Mouse (Mus musculus) erythroblast, adult 5-6 weeks (primary cell): ENCODE results near the gene Fgfr2. TPM values are rescaled to one million over a fixed set of nuclear protein-coding genes. Genes with fewer than 3 reads are reported as not detected.

Experiments used
- ATAC-seq: replicated peaks from 2 replicates; pipeline ENCODE4 v1.8.0; 2016; ENCODE audit warnings: moderate number of reproducible peaks, mild to moderate bottlenecking, moderate TSS enrichment, inconsistent platforms; ENCODE audit not compliant: poor library complexity, low FRiP score, severe bottlenecking
- total RNA-seq, 2 experiments: library from RNA; stranded (forward) in 1 of 2; stranded (reverse) in 1 of 2; fragments of 150-400 nt in 1 of 2; fragments of 200-764, 138-1000 nt in 1 of 2; gene quantifications; 2 replicates each; pipeline versions ENCODE4 v1.2.3 to v1.2.4; 2015 to 2017; ENCODE audit warnings: low replicate concordance in 2 of 2

Fgfr2 gene
- total RNA-seq, 2 experiments from 2014 or later = 4.8 TPM; not detected in 1

DNA sequence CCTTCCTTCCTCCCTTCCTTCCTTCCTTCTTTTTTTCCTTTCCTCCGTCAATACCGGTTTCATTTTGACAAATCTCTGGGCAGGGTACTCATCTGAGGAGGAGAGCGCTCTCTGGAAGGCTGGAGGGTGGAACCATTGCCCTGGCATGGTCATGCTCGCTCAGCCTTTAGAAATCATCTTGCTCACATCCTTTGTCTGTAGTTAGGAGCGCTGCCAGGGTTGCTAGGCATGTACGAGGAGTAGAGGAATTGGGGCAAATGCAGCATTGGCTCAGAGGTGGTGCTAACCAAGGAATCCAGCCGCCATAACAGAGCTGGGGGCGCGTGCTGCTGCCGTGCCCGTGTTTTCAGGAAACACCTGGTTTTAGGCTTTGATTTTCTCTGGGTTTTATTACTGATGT, 491.8 kb downstream of the Fgfr2 start:
- ATAC-seq = no peak

DNA sequence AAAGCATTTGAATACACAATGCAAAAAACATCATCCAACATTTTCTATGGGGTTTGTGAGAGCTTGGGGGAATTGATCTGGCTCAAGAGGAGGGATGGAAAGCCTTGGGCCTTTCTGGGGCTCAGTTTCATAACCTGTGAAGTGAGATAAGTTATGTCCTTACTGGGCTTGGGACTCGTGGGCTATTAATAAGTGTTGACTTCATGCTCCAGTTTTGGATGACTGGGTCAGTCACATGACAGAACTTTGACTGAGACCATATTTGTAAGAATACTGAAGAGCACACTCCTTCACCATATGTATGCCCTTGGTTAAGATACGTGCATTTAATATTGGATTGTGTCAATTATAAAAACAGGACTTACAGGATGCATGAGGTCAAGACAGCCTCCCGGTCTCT, 495.7 kb downstream of the Fgfr2 start:
- ATAC-seq = no peak

DNA sequence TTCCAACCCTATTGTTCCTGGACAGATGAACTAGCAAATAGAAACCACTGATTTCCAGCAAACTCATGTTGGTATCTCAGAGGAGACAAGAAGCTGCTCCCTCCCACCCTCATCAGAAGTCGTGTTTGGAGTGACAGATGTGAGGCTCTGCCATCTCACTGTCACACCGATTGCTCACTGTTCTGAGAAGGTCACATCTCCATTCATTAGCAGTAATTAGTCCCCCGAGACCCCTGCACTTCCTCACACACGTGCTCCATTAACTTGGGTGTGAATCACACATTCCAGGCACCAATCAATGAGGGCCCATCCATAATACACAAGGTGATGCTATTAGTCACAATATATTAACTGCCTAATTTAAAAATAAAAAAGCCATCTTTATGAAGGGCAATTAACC, 497.0 kb downstream of the Fgfr2 start:
- ATAC-seq = no peak

DNA sequence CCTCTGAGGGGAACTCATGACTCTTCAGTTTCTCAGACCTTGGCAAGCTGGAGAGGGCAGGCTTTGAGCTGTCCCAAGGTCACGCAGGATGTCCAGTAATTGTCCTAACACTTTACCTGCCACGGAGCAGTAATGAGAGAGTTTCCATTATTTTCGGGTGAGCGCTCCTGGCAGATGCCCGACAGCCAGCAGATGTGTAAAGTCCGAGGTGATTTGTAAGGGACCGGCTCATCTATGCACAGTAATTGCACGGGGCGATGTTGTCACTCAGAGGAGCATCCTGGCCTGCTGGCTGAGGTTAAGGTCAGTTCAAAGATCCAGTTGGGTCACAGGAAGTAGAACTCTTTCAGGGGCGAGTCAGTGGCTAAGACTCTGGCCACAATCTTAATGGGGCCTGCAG, 499.0 kb downstream of the Fgfr2 start:
- ATAC-seq = no peak

DNA sequence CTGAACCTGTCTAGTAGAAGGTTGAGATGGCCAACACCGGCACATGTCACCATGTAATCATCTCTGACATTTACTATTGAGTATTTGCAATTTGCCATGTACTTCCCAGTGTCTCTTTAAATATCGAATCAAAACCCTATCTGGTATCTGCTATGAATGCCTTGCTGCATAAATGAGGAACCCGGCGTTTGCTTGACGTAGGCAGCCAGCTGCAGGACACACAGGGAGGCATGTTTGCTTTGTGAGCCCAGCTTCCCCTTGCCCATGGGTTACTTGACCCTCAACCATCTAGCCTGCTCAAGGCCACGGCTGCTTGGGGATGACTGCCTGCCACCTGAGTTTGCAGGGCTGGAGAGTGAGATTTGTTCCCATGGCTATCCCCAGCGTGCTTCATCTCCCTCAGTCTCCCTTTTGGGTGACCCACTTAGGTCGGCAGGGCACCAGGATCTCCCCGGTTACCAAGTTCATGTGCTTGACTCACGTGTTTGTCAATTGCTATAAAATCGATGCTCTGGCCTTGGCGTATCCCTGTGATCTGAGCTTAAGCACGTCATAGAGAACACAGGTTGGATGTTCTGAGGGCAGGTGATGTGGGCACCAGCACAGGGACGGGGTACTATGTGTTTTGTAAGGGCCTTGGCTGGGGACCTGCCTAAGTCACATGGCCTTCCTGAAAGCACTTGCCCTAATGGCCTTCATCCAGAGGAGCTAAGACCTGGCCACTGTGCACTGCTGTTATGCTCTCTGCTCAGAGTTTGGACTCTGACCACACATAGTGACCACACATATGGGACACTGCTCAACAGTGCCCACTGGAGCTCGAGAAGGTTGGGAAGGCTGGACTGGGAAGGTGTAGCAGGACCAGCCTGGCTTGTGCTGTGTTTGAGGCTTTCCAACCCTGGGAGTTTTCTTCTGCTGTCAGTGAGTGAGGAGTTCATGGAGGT, 502.9 kb downstream of the Fgfr2 start:
- no peak for ATAC-seq

DNA sequence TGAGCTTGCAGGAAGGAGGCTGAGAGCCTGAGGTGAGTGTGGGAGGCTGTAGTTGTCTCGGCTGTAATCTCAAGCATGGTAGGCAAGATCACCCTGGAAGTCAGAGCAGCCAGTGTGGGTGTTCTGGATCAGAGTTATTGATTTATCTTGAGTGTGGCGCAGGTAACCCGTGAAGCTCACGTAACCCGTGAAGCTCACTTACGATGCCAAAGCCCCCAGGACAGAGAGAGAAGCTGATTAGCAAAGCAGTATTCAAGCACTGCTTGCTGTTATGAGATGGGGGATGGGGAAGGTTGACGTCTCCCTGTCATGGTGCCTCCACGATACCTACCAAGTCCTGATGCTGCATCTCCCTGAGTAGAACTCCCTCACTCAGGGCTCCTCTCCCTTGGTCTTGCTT, 503.6 kb downstream of the Fgfr2 start:
- no peak for ATAC-seq

DNA sequence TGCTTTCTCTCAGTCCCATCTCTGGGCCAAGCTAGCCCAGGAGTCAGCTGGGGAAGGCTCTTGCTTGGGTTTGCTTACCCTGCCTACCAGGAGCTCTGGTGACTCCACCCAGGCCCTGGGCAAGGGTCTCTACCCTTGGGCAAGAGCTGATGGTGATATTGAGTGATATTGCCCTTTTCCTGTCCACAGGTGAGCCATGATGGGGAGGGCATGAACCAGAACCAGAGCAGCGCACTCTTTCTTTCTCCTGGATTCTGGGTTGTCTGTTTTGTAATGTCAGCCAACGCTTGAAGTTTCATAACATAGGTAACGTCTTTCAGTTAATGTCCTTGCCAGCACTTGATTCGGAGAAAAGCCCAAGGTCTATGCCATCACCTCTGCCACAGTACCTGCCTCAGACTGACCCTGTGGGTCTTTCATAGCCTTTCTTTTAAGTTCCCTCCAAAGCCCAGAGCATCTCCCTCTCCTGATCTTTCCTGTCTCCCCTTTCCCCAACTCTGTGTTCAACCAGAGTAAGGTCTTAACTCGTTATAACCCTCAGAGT, 506.1 kb downstream of the Fgfr2 start:
- ATAC-seq = no peak

DNA sequence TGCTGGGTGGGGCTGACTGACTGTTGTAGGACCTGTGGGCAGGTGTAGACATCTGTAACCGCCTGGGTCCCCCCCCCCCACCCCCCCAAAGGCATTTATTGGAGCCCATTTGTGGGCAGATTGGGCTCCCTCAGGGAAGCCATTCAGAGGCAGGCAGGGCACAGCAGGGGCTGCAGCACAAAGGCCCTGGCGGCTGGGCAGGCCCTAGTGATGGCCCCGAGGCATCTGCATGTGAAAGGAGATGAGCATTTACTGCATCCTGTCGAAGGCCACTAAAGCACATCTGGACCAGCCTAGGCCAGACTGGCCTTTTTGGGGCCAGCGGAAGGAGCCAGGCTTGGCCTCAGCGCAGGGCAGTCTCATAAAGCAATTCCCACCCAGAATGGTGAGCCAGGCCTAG, 506.8 kb downstream of the Fgfr2 start:
- no peak for ATAC-seq

DNA sequence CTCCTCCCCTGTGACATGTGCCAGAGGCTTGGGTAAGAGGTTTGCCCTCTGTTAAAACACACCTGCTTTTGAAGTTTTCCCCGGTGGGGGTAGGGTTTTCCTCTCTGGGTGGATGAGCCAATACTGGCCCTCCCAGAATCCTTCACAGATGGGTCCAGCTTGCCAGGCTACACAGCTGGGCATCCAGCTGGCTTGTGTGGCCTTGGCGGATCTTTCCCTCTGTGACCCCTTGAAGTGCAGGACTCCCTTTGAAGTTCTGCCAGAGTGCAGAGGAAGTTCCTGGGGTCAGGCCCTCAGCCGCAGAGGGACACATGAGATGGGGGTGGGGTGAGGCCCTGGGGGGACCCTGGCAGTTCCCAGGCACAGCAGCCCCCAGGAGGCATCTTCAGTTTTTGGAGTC, 507.8 kb downstream of the Fgfr2 start:
- no peak for ATAC-seq

DNA sequence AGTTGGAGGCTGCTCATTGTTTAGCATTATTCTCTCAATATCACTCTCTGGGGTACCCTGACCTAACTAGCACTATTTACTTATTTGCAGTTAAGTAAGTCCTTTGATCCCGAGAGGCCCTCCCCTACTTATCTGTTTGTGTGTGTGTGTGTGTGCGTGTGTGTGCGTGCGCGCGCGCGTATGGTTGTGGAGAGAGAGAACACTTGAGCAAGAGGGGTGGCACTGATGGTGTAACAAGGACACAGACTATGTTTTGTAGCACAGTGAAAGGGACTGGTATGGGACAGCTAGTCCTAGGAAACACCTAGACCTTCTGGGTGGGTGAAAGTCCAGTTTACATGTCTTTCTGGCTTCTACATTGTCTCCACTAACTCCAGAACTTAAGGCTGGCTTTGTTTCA, 511.6 kb downstream of the Fgfr2 start:
- no peak for ATAC-seq

DNA sequence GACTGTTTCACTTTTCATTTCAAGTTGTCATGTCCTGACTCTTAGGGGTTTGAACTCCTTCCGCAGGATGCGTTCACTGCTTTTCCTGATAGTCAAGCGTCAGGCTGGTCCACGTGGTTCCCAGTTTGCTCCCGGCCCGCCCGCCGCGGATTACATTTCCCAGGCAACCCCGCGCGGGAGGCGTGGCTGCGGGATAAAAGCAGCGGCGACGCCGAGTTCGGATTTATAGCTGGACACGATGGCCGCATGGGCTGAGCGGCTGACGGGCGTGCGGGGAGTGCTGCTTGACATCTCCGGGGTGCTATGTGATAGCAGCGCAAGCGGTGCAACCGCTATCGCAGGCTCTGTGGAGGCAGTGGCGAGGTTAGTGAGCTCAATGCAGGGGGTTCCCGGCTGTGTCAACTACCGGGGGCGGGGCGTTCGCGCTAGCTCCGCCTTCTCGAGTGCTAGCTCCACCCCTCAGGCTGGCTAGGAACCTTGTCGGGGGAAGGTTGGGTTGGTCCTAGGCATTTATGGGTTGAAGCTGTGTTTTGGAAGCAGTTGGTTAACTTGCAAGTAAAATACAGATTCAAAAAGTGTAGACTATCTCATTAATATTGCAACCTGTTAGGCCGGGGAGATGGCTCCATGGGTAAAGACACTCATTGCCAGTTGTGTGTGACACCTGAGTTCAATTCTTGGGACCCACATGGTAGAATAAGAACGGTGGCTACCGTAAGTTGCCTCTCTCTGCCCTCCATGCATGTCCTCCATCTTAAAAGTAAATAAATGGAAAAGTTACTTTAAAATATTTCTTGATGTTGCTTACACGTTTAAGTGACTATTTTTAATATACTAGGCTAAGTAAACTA, 512.5 kb downstream of the Fgfr2 start, which contains the start of gene Lhpp:
Lhpp (plus strand) TSS at position 171 of the 851 bp plus-strand sequence.
- ATAC-seq = peak; percentile 89

DNA sequence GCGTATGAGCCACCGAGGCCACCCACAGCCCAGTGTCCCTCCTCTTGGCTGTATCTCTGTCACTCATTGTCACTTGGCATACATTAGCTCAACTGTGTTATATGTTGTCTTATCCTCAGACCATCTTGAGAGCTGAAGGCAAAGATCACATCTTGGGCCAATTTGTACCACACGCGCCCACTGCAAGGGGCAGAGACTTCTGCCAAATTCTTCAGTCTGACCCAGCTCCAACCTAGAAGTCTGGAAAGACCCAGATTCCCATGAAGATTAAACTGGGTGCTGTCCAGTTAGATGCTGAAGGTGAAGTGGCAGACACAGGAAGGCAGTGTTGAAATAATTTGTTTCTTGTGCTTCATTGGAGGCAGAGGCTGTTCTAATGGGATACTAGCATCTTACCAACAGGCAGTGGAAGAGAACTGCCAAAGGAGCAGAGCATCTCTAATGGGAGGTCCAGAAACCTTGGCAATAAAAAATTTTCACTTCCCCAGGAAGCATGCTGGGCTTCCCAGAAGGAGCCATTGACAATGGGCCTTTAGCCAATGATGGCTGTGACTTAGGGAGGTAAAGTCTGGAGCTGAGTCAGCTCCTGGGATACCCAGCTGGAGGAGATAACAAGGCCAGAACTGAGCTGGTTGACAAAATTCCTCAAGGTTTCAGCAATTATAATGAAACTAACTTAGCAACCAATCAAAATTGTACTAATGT, 514.7 kb downstream of the Fgfr2 start:
- no peak for ATAC-seq

DNA sequence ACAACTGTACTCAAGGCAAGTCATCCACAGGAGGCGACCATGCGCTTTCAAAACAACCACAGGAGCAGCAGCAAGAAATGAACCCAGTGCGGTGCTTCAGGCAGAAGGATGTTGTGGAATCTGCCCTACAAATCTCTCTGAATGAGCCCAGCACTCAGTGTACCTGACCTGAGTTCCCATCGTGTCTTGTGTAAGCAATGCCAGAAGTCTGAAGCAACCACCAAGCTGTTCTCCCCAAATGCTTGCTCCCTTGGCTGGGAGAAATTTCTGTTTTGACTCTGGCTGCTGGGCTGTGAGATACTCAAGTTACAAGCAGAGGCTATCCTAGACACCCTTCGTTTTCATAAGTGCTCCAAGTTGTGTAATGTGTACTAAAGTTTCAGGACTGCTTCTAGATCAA, 517.5 kb downstream of the Fgfr2 start:
- no peak for ATAC-seq

DNA sequence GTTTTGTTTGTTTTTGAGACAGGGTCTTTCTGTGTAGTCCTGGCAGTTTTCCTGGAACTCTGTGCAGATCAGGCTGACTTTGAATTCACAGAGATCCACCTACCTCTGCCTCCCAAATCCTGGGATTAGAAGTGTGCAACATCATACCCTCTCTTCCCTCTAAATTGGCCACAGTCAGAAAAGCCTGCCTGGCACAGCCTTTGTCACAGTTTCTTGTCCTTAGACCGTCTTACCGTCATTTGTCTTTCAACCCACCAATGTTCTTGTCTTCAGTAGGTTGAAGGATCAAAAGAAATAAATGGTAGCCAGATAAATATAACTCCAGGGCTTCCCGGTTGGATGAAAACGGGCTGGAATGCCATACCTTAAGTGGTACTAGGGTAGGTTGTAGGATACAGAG, 518.4 kb downstream of the Fgfr2 start:
- ATAC-seq = no peak

DNA sequence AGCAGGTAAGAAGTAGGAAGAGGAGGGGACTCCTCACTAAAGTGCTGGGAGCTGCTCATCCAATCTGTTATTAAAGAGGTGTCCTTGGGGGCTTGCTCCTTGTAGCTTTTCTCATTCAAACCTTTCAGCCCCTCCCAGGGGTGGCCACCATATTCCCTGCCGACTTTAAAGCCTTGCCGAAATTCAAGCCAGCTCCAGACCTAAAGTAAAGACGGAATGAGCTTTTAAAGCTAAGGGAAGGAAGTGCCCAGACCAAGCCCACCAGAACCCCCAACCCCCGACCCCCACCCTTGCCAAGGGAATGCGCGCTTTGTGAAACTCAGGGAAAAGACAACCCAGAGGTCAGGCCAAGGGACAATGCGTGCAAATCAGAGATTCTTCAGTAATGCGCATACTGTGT, 522.2 kb downstream of the Fgfr2 start:
- no peak for ATAC-seq

DNA sequence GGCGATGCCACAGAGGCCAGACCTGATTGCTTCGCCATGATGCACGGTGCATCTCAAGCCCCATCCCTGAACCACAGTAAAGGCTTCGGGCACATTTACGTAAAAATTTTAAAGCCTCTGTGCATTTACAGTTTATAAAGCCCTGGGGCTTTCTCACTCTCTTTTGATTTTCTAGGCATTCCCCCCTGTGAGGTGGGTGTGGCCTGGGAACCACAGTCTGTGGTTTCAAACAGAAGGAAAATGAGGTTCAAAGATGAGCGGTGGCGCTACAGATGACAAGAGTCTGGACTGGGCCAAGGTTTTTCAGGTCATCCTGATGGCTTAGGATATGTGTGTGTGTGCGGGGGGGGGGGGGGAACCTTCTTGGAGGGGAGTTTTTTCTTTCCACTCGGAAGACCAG, 523.1 kb downstream of the Fgfr2 start:
- ATAC-seq = no peak

DNA sequence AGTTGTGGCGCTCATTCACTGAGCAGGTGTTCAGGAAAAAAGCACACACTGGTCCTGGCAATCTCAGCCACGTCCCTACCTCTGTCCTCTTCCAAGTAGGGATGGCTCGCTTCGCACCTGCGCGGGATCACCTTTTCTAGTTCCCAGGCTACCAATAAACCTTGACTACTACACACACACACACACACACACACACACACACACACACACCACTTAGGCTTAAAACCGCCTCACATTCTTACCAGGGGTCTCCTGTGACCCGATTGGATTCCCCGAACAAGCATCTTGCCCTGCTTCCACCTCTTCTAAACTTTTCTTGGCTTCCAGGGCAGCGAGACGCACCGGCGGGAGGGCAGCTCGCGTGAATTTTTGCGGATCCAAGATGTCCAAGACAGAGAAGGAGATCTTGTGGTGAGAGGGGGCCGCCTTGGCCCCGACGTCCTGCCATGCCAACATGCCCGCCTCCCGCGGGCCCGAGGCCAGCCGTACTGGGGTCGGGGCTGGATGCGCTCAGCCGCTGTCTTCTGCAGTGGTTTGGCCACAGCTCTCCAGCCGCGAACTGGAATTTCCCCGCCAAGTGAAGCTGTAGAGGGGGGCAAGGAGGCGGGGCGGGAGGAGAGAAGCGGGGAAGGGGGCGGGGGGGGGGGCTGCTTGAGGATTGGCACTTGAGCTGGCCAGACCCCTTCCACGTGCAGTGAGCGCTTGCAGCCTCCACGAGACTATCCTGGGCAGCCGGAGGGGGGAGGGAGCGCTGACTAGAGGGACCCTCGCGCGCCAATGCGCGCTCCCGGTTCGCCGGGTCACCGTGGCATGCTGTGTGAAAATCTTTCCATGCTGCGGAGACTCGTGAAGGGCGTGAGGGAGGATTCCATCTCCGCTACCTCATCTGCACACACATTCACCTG, 523.8 kb downstream of the Fgfr2 start, which contains the start of gene Nkx1-2:
Nkx1-2 (minus strand) TSS at position 567 of the 905 bp plus-strand sequence.
- ATAC-seq = no peak

DNA sequence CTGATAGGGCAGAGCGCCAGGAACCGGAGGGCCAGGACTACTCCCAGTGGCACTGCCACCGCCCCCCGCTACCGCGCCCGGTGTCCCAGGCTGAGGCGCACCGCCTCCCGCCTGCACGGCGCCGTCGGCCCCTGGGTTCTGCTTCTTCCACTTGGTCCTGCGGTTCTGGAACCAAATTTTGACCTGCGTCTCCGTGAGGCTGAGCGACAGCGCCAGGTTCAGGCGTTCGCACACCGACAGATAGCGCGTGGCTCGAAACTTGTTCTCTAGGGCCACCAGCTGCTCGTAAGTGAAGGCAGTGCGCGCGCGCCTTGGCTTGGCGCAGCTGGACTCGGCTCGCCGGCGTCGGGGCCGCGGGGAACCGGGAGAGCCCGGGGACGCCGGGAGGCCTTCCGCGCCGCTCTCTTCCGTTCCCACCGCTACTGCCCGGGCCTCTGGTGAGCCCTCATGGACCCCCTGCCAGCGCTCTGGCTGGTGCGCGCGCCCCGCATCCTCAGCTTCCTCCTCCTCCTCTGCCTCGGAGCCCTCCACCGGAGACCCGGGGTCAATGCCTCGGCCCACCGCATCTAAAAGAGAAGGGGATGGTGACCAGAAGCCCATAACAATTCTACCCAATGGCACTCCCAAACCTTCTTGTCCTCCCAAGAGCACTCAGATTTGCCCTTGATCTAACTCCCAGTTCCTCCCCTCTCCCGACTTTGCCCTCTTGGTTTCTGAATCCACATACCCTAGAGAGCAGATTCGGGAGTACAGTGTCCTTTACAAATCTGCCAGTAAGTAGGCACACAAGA, 525.7 kb downstream of the Fgfr2 start:
- ATAC-seq = no peak
